Mouse (Mus musculus) bone marrow, adult 2 months (tissue): Measurements from ENCODE around the gene Itgb5. TPM values are rescaled to one million over a fixed set of nuclear protein-coding genes. Genes with fewer than 3 reads are reported as not detected.
A peak's percentile ranks its signal among the peaks of the same experiment; 100 is the strongest.

Experiments
- H3K27ac ChIP-seq: fragments of 200-500 bp; 2 replicates; pipeline ENCODE4 v1.5.1; 2012; ENCODE audit warnings: low read depth, mild to moderate bottlenecking, control low read depth, inconsistent platforms, low read length; ENCODE audit not compliant: control insufficient read depth, poor library complexity, insufficient read depth
- H3K4me1 ChIP-seq: fragments of 200-500 bp; 2 replicates; pipeline ENCODE4 v1.6.1; 2011; ENCODE audit warnings: low read length; ENCODE audit not compliant: control insufficient read depth, insufficient read depth
- H3K4me3 ChIP-seq: fragments of 200-500 bp; replicated peaks from 2 replicates; pipeline ENCODE3; 2011; ENCODE audit warnings: mild to moderate bottlenecking, low read depth, low read length, control low read depth; ENCODE audit not compliant: control insufficient read depth
- CTCF ChIP-seq: fragments of 200-500 bp; IDR thresholded peaks from 2 replicates; pipeline ENCODE4 v1.5.1; 2011; ENCODE audit warnings: low read length, control low read depth; ENCODE audit not compliant: control insufficient read depth, insufficient read depth
- POLR2A ChIP-seq: fragments of 200-500 bp; IDR thresholded peaks from 2 replicates; pipeline ENCODE4 v1.6.1; 2011; ENCODE audit warnings: low read depth, mild to moderate bottlenecking, control low read depth, low read length, borderline replicate concordance; ENCODE audit not compliant: control insufficient read depth
- WGBS: fragments of 180-500 bp; shearing (Covaris S2); methylation state at CpG from one replicate; pipeline ENCODE4 v1.1.7; 2018; 5-methylcytosine and 5-hydroxymethylcytosine counted together
- polyA plus RNA-seq: library from polyadenylated mRNA; stranded (reverse); fragments of >200 nt; gene quantifications from 2 replicates; pipeline ENCODE4 v1.2.4, GENCODE M21; 2011; ENCODE audit warnings: low replicate concordance; ENCODE audit not compliant: missing spikeins, insufficient read depth, insufficient read length

Itgb5 gene
- polyA plus RNA-seq, 1 experiment: 31.1 TPM

GRCm38 (mm10) chr16:33828496-33828895 is 969 bp upstream of the Itgb5 start:
- WGBS: 84% methylated on average over 7 of the region's 7 CpGs
- TF ChIP-seq CTCF: no peak
- TF ChIP-seq POLR2A: no peak
- no peak overlapping the region for H3K4me3 ChIP-seq
- no peak overlapping the region for H3K27ac ChIP-seq
- H3K4me1 ChIP-seq: no peaks in the 10 kb centered on the region

GRCm38 (mm10) chr16:33829842-33830511 is 512 bp downstream of the Itgb5 start:
- TF ChIP-seq CTCF: no peak
- TF ChIP-seq POLR2A: no peak
- peak overlapping the region; percentile 63 for H3K4me3 ChIP-seq
- H3K27ac ChIP-seq: peak overlapping the region; percentile 4; the same call in 1 of the 2 replicates
- H3K4me1 ChIP-seq: no peaks in the 10 kb centered on the region
- WGBS: 3% methylated on average over 72 of the region's 76 CpGs

GRCm38 (mm10) chr16:33830512-33831105 is 1.1 kb downstream of the Itgb5 start:
- peak overlapping the region; percentile 25 for H3K4me3 ChIP-seq
- WGBS: 14% methylated on average over 18 of the region's 18 CpGs
- no peaks in the 10 kb centered on the region for H3K4me1 ChIP-seq
- no peak overlapping the region for H3K27ac ChIP-seq
- no peak for TF ChIP-seq CTCF
- no peak for TF ChIP-seq POLR2A

- TF ChIP-seq CTCF: no peak
- no peak for TF ChIP-seq POLR2A
- Histone ChIP-seq H3K4me3 (no peak overlapping the region), H3K4me1 (no peaks in the 10 kb centered on the region; the same call in 1 of the 2 replicates), H3K27ac (no peak overlapping the region)
- WGBS: 67% methylated on average over 6 of the region's 6 CpGs
These were observed 2.6 kb downstream of the Itgb5 start for GRCm38 (mm10) chr16:33832057-33832456.

DNA sequence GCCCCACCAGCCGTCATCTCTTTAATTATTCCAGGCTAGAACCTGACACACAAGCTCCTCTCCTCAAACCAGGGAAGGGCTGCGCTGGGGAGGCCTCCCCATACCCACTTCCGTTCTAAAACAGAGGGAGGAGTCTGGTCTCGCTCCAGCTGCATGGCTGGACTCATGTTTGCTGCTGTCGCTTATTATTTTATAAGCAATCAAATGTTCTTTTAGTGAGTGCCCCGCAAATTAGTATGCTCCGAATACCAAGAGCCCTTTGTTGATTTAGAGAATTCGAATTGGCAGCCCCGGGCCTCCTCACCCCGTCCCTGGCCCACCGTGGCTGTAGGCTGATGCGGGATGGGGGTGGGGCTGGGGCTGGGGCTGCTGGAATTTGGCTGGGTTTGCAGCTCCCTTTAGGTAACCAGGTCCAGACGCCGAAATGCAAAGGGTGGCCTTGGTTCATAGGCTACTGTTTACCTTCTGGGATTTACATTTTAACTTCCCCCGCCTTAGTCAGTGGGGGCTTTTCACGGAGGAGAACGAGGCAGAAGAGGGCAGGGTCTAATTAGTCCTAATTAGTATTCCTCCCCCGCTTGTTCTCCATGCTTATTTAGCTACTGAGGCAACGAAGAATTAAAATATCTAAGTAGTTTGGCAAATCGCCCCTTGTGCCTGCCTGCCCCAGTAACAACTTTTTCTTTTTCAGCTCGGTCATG is 3.4 kb downstream of the Itgb5 start:
- 8% methylated on average over 21 of the region's 21 CpGs for WGBS
- Histone ChIP-seq H3K27ac (no peak overlapping the region), H3K4me1 (no peaks in the 10 kb centered on the region; the same call in 1 of the 2 replicates), H3K4me3 (no peak overlapping the region)
- TF ChIP-seq CTCF: no peak
- no peak for TF ChIP-seq POLR2A

DNA sequence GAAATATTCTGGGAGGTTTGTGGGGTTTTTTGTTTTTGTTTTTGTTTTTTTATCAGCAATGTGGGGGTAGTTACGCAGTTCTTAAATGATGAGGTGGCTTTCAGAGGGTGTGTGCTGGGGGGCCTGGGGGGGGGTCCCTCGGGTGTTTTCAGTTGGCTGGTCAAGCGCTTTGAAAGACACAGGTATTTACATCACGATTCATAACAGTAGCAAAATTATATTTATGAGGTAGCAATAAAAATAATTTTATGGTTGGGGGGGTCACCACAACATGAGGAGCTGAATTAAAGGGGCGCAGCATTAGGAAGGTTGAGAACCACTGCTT is 3.9 kb downstream of the Itgb5 start:
- WGBS: 33% methylated on average over 5 of the region's 5 CpGs
- no peaks in the 10 kb centered on the region; the same call in 1 of the 2 replicates for H3K4me1 ChIP-seq
- TF ChIP-seq POLR2A (no peak), CTCF (no peak)
- H3K27ac ChIP-seq: no peak overlapping the region
- H3K4me3 ChIP-seq: no peak overlapping the region

DNA sequence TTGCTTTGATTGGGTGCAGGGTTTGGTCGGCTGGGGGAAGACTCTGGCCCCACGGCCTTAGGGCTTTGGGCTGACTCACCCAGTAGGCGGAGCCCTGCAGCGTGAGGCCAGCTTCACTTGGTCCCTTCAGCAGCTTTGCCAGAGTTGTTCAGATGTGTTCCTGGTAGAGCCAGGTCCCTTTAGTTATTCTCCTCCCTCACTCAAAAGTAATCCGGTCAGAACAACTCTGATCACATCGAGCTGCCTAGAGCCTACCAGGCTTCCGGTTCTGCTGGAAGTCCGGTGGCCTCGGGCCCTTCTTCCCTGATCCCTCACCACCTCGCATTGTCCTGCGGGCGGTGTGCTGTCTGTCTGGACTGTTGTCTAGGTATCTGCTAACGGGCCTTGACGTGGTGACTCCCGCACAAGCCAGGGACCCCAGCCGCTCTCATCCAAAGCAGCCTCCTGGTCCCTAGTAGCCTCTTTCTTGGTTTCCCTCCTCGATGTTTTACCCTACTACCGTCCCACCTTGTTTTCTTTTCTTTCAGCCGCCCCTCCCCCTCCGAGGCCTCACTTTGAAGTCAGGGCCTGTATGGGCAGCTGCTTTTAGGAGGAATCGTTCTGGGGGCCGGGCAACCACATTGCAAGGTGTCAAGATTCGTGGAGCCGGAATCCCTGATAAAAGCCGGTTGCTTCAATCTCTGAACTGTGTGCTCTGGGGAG is 4.5 kb downstream of the Itgb5 start:
- Histone ChIP-seq H3K4me3 (no peak overlapping the region), H3K27ac (no peak overlapping the region), H3K4me1 (no peaks in the 10 kb centered on the region; the same call in 1 of the 2 replicates)
- WGBS: 28% methylated on average over 25 of the region's 25 CpGs
- TF ChIP-seq CTCF (no peak), POLR2A (no peak)

DNA sequence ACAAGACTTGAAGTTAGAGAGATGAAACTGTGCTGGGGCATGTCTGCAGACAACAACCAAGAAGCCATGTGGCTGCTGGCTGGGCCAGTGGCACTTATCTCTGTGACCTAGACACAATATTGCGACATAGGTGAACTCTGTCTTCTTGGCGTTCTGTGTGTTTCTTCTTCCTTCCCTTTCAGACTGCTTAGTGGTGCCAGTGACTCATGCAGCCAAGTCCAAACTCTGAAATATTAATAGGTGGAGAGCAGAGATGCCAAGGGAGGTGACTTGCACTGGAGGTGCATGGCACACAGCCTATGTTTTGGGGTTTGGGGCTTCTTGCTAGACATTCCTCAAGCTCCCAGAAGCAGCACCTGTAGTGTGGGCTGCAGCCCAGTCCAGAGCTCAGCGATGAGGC is 7.2 kb downstream of the Itgb5 start:
- WGBS: 39% methylated on average over 3 of the region's 3 CpGs

More for the DNA sequence above, 7.2 kb downstream of the Itgb5 start:
- Histone ChIP-seq H3K4me1 (no peaks in the 10 kb centered on the region; the same call in 1 of the 2 replicates), H3K4me3 (no peak overlapping the region), H3K27ac (no peak overlapping the region)
- TF ChIP-seq POLR2A (no peak), CTCF (no peak)
